Mouse (Mus musculus): Measurements from ENCODE around the gene Kpnb1.
"Not testable (repeated sequence)": the region's sequence is repeated elsewhere in the genome, so short reads cannot be mapped to it uniquely, and the experiment has no call there.

Kpnb1 gene

DNA sequence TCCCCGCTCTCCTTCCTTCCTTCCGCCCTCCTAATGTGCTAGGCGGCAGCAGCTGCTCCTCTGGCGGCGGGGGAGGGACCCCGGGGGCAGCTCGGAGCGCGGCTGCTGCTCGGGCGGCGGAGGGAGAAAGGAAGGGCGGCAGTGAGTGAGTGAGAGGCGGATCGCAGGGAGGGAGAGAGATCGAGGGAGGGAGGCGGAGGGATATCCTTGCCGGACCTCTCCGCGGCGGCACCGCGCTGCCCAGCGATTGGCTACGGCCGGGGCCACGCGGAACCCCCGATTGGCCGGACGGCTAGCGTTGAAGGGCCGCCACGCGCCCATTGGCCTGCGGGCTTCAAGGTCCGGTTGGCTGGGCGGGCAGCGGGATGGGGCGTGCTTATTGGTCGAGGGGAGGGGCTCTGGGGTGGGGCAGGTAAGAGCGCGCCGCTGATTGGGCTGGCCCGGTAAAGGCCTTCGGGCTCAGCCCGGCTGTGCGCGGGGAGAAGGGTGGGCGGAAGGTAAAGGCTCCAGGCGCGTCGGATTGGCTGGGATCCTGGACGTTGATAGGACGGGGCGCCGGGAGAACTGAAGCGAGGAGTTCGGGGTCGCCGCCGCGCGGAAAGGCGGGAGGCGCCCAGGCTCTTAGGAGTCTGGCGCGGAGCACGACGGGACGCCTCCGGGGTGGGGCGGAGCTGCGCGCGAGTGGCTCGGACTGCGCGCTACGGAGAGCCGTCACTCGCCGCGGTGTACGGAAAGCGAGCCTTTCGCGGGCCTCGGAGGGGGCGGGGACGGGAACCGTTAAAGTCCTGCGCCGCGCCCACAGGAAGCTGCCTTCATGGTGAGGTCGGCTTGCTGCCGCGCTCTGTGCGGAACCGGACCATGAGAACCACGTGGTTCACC, at the start of gene Kpnb1:
TSS of gene Kpnb1 (minus strand) at position 118 of the 879 bp plus-strand sequence.
- DNase-seq = peak; percentile 99

- no peak for DNase-seq
These were observed 44.8 kb upstream of the Kpnb1 start for GRCm38 (mm10) chr11:97232436-97232835.

DNA sequence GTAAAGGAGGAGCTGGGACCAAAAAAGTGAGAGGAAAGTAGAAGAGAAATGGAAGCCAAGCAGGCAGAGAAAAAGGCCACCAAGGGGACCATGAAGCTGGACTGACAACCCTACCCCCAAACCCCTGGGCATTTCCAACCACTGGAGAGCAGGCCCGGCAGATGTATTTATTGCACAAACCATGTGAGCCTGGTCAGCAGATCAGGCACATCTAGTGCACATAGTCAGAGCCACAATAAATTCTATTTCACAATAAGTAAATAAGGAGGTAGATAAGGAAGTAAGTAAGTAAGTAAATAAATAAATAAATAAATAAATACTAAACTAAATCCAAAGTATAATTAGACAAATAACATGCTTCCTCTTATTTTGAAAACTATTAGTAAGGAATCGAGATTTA, 41.7 kb upstream of the Kpnb1 start:
- no peak for DNase-seq

- no peak for DNase-seq
These were observed 41.3 kb upstream of the Kpnb1 start for GRCm38 (mm10) chr11:97228985-97229384.

GRCm38 (mm10) chr11:97226131-97226530, 38.5 kb upstream of the Kpnb1 start:
- DNase-seq = no peak

GRCm38 (mm10) chr11:97223485-97223884, 35.8 kb upstream of the Kpnb1 start:
- DNase-seq = no peak

DNA sequence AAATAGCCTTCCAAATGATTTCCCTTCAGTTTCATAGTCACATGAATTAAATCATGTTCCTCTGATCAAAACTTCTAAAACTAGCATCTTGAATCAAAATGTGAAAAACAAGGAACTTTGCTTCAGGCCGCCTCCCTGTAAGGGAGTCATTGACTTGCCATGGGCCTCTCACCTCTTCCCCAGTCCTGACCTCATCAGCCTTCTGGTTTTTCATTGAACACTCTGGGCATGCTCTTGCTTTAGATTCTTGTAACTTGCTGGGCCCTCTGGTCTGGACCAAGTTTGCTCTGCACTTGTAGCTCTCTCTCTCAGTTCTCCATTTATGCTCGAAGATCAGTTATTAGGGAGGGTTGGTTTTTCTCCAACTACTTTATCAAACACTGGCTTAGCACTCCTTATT, 33.9 kb upstream of the Kpnb1 start:
- no peak for DNase-seq

- DNase-seq = no peak
These were observed 32.5 kb upstream of the Kpnb1 start for GRCm38 (mm10) chr11:97220211-97220610.

DNA sequence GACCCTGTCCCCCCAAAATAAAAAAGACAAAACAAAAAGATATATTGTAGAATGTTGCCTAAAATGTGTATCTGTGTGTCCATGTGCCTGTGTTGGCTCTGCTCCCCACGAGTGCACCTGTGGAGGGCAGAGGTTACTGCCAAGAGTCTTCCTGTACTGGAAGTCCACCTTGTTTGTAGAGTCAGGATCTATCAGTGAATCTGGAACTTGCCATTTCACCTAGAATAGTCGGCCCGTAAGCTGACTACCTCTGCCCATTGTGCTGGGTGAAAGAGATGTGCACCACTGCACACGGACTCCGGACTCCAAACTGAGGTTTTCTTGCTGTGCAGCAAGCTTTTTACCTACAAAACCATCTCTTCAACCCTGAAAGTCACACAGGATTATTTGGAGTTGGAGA, 26.7 kb upstream of the Kpnb1 start:
- peak; percentile 33 for DNase-seq

- peak; percentile 57 for DNase-seq
These were observed 23.2 kb upstream of the Kpnb1 start for GRCm38 (mm10) chr11:97210728-97211400.

DNA sequence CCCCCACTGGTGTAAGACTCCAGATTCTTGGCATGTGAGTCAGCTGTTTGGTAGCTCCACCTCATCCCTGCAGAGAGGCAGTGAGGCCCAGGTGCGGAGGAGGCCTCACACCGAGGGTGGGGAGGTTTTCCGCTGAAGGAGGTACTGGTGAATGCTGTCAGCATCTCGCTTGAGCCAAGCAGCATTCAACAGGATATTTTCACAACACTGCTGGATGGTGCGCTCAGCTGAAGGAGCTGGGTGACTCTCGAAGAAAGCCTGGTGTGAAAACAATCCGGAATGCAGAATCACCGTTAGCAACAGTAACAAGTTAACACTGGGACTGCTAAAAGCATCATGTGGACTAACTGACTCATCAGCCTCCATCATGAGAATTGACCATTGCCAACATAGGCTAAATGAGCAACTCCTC, 19.3 kb upstream of the Kpnb1 start:
- no peak for DNase-seq

DNA sequence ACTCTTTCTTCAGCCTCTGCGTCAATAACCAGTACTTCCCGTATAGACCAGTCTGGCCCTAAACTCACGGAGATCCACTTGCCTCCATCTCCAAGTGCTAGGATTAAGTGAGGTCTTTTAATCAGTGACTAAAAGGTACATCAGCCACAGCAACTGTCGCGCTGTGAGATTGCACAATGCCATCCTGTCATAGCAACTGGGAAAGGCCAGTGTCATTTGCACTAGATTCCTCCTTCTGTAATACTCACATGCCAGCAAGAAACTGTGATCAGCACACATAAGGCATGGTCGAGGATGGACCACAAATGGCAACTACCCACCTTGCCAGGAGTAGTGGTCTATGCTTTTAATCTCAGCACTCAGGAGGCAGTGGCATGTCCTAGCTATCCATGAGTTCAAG, 11.8 kb upstream of the Kpnb1 start:
- no peak for DNase-seq

DNA sequence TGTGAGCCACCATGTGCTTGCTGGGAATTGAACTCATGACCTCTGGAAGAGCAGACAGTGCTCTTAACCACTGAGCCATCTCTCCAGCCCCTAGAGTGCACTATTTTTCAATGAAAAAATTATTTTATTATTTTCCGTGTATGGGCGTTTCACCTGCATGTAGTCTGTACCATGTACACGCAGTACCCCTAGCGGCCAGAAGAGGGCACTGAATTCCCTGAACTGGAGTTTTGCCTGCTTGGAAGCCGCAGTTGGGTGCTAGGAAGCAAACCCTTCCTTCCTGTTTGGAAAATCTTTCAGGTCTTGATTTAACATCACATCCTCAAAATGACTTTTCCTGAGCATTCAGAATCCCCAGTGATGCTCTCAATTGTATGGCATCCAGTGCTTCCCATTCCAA, 10.9 kb upstream of the Kpnb1 start:
- DNase-seq = peak; percentile 40

DNA sequence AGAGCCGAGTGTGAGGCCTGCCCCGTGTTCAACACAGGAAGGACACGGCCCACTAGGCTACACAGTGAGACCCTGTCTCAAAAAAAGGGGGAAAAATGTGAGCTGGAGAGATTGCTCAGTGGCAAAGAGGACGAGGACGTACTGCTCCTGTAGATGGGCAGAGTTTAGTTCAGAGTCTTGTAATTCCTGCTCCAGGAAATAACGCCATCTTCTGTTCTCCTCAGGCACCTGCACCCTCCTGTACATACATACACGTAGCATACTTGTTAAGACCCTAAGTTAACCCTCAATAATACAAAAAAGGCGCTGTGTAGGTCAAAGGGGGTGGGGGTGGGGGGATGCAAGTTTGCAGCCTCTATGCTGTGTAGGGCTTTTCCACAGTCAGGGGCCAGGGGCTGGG, 9.3 kb upstream of the Kpnb1 start:
- DNase-seq = no peak

DNA sequence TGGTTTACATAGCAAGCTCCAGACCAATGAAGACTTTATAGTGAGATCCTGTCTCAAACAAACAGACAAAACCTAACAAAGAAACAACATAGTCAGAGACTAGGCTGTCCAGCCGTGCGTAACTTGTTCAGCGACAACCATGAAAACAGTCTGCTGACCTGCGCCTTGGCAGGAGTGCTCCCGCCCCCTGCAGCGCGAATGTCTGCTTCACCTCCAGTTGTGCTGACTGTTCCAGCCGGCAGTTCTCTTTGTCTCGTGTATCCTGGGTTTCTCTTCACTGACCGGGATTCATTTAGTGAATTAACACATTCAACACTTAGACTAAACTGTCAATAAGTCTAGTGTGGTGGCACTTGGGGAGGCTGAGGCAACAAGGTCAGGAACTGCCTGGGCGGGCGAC, 8.9 kb upstream of the Kpnb1 start:
- DNase-seq = no peak

DNA sequence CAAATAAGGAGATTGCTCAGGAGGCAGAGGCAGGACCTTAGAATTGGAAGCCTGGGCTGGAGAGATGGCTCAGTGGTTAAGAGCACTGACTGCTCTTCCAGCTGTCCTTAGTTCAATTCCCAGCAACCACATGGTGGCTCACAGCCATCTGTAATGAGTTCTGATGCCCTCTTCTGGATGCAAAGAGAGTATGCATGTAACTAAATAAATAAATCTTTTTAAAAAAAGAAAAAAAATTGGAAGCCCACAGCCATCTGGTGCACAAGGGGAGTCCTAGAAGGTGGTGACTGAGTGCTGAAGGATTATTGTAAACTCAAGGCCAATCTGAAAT, 4.9 kb upstream of the Kpnb1 start:
- DNase-seq = no peak

- no peak for DNase-seq
These were observed 4.4 kb upstream of the Kpnb1 start for GRCm38 (mm10) chr11:97191915-97192620.

DNA sequence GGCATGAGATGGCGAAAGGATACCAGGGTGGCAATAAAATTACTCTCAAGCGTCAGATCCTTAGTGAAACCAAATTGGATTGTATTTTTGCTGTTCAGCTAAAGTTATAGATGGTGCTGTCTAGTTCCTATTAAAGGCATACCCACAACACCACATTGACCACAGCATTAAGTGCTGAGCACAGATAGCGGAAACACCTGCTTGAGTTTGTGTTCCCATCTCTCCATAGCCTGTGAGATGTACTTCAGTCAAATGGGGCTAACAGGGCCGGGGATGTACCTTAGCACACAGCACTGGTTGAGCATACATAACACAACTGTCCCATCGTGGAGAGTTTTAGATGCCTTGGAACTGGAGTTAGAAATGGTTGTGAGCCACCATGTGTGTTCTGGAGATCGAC, 3.3 kb upstream of the Kpnb1 start:
- no peak for DNase-seq

DNA sequence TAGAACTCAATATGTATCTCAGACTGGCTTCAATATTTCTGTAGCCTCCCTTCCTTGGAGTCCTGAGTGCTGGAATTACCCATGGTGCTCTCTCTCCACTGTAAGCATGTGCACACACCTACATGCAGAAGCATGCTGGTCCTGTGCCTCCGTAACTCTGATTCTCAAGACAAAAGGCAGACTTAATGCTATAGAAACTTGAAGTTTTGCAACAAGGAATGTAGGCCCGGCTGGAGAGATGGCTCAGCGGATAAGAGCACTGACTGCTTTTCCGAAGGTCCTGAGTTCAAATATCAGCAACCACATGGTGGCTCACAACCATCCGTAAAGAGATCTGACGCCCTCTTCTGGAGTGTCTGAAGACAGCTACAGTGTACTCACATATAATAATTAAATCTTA, 2.0 kb upstream of the Kpnb1 start:
- DNase-seq = not testable (repeated sequence)

- DNase-seq = no peak
These were observed 1.6 kb upstream of the Kpnb1 start for GRCm38 (mm10) chr11:97189231-97189630.

GRCm38 (mm10) chr11:97188643-97188955, 918 bp upstream of the Kpnb1 start:
- DNase-seq = no peak

GRCm38 (mm10) chr11:97186947-97187763, 526 bp downstream of the Kpnb1 start:
- DNase-seq = peak; percentile 96
